ENCODE assay signal across 12 mouse cellular contexts in the genomic region with DNA sequence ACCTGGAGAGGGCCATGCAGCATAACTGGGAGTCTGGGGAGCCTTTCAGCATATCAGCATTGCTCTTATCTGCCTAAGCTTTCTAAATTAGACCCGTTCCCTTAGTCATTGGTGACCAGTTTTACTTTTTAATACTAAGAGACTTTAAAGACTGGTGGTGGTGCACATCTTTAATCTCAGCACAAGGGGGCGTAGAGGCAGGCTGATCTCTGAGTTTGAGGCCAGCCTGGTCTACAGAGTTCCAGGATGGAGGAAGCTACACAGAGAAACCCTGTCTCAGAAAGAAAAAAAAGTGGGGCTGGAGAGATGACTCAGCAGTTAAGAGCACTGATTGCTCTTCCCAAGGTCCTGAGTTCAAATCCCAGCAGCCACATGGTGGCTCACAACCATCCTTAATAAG. TPM values are rescaled to one million over a fixed set of nuclear protein-coding genes. Genes with fewer than 3 reads are reported as not detected.
DNase-seq lines count a peak whose midpoint lies in the region; ATAC-seq and TF ChIP-seq lines count a peak whose summit lies in the region.
"Had no signal": no experiment of that assay in that cellular context is flagged by ENCODE, and none has a peak within 500 bp of the region (broad histone marks: within the 10 kb centered on the region; RNA-seq: fewer than 3 reads in every experiment).

No protein-coding gene starts in this region.

- no peaks in the 10 kb centered on the region; the same call in 1 of the 2 replicates for H3K36me3 ChIP-seq in intestine, postnatal 0 days (ENCODE audit: control insufficient read depth, insufficient read depth)
- no peaks in the 10 kb centered on the region; the same call in 1 of the 2 replicates for H3K36me3 ChIP-seq in intestine, embryonic 16.5 days (ENCODE audit: control insufficient read depth, insufficient read depth, low read length)
- H3K36me3 ChIP-seq in MEL (ENCODE audit: control insufficient read depth in 1 of 2, insufficient read depth in 2 of 2, low read length in 2 of 2) = peaks cover 8 to 66% of the 10 kb centered on the region in 2 experiments
- H3K36me3 ChIP-seq in liver, embryonic 13.5 days = peaks cover 21% of the 10 kb centered on the region

- H3K4me3 ChIP-seq in intestine, postnatal 0 days (ENCODE audit: low read depth, low read length) = no peak overlapping the region
- H3K4me3 ChIP-seq in intestine, embryonic 16.5 days (ENCODE audit: low read length) = no peak overlapping the region
- no peak overlapping the region for H3K4me3 ChIP-seq in MEL (ENCODE audit: control insufficient read depth in 1 of 2, insufficient read depth in 1 of 2, low read depth in 2 of 2, low read length in 2 of 2)
- H3K4me3 ChIP-seq in liver, embryonic 13.5 days (replicated peaks) = peak overlapping the region; percentile 90; the same call in 1 of the 2 replicates
- H3K4me3 ChIP-seq: midbrain, embryonic 12.5 days had no signal

- TF ChIP-seq CTCF in intestine, postnatal 0 days (IDR thresholded peaks at IDR 0.05; ENCODE audit: low read depth) = peak; percentile 52
- peak; percentile 41 to 60 (median 44) for TF ChIP-seq CTCF in MEL (IDR thresholded peaks at IDR 0.05 in 2 of 3, conservative IDR thresholded peaks at IDR 0.05 in 1 of 3; ENCODE audit: control insufficient read depth in 1 of 3, insufficient read depth in 1 of 3, low read depth in 2 of 3, low read length in 3 of 3, poor library complexity in 1 of 3, severe bottlenecking in 1 of 3)

- H3K9me3 ChIP-seq in intestine, postnatal 0 days (ENCODE audit: control insufficient read depth) = no peaks in the 10 kb centered on the region
- no peaks in the 10 kb centered on the region for H3K9me3 ChIP-seq in intestine, embryonic 16.5 days (ENCODE audit: control insufficient read depth, low read length)
- no peaks in the 10 kb centered on the region for H3K9me3 ChIP-seq in MEL (replicated peaks; ENCODE audit: insufficient read depth, low read length)
- no peaks in the 10 kb centered on the region for H3K9me3 ChIP-seq in liver, embryonic 13.5 days (replicated peaks)
- H3K9me3 ChIP-seq: midbrain, embryonic 12.5 days had no signal

- peak; percentile 40 for DNase-seq in CD4-positive helper T cell, adult 2 months (ENCODE audit: low read depth, low spot score)
- DNase-seq in MEL (ENCODE audit: low read depth, low spot score) = peak; percentile 79
- DNase-seq in liver, embryonic 13.5 days = no peak
- no peak for DNase-seq in urinary bladder, postnatal 10 days (ENCODE audit: low spot score)
- DNase-seq in yolk sac, embryonic 10.5 days (ENCODE audit: low spot score) = no peak
- DNase-seq: adrenal gland, postnatal 14 days; cerebellum, postnatal 10 days; kidney, postnatal 10 days had no signal

- H3K9ac ChIP-seq in intestine, postnatal 0 days (ENCODE audit: low read depth, low read length) = no peak overlapping the region
- no peak overlapping the region for H3K9ac ChIP-seq in intestine, embryonic 16.5 days (ENCODE audit: low read depth, low read length)
- H3K9ac ChIP-seq in MEL (ENCODE audit: control insufficient read depth, low read depth, low read length, poor library complexity, severe bottlenecking) = no peak overlapping the region
- 0 out of 2 replicates have a peak overlapping the region, but pooled peaks have one; percentile 93 for H3K9ac ChIP-seq in liver, embryonic 13.5 days
- H3K9ac ChIP-seq: midbrain, embryonic 12.5 days had no signal

- TF ChIP-seq POLR2A in MEL (IDR thresholded peaks at IDR 0.05; ENCODE audit: control insufficient read depth in 1 of 2, insufficient read depth in 1 of 2, low read depth in 1 of 2, low read length in 2 of 2, poor library complexity in 1 of 2) = no peak

- H3K27me3 ChIP-seq in intestine, postnatal 0 days (replicated peaks; ENCODE audit: control insufficient read depth, insufficient read depth, low read length) = no peaks in the 10 kb centered on the region
- H3K27me3 ChIP-seq in intestine, embryonic 16.5 days (replicated peaks; ENCODE audit: control insufficient read depth, insufficient read depth, low read length) = no peaks in the 10 kb centered on the region
- no peaks in the 10 kb centered on the region for H3K27me3 ChIP-seq in MEL (ENCODE audit: control insufficient read depth in 1 of 2, insufficient read depth in 2 of 2, low read length in 2 of 2)
- no peaks in the 10 kb centered on the region for H3K27me3 ChIP-seq in liver, embryonic 13.5 days
- H3K27me3 ChIP-seq: midbrain, embryonic 12.5 days had no signal

- 63% methylated on average over 2 of the region's 2 CpGs for WGBS in intestine, postnatal 0 days
- 72% methylated on average over 2 of the region's 2 CpGs for WGBS in intestine, embryonic 16.5 days
- WGBS in liver, embryonic 13.5 days (ENCODE audit: insufficient replicate concordance) = 30% methylated on average over 2 of the region's 2 CpGs

- peak; percentile 6 to 23; a peak in 1 of 4 replicates for TF ChIP-seq EP300 in MEL (IDR thresholded peaks at IDR 0.05; ENCODE audit: low read depth in 1 of 2, low read length in 2 of 2)

- ATAC-seq in intestine, postnatal 0 days = no peak
- ATAC-seq in intestine, embryonic 16.5 days = no peak
- ATAC-seq in liver, embryonic 13.5 days (ENCODE audit: low read depth) = no peak
- ATAC-seq in monocyte, adult 5-6 weeks (replicated peaks; ENCODE audit: insufficient number of reproducible peaks, low FRiP score, low TSS enrichment, poor library complexity, severe bottlenecking) = no peak

- peaks cover 60% of the 10 kb centered on the region for H3K79me2 ChIP-seq in MEL (ENCODE audit: control insufficient read depth, insufficient read depth, low read length, poor library complexity)

- peaks cover 3% of the 10 kb centered on the region; the same call in 1 of the 2 replicates for H3K4me1 ChIP-seq in intestine, postnatal 0 days (replicated peaks; ENCODE audit: control insufficient read depth, insufficient read depth, low read length)
- peaks cover 33% of the 10 kb centered on the region for H3K4me1 ChIP-seq in intestine, embryonic 16.5 days (ENCODE audit: control insufficient read depth, insufficient read depth, low read length)
- H3K4me1 ChIP-seq in MEL (ENCODE audit: control insufficient read depth in 1 of 2, insufficient read depth in 2 of 2, low read length in 2 of 2) = peaks cover 34 to 43% of the 10 kb centered on the region in 2 experiments
- H3K4me1 ChIP-seq in liver, embryonic 13.5 days (replicated peaks) = peaks cover 90% of the 10 kb centered on the region

- no peak; the same call in 1 of the 2 replicates for TF ChIP-seq RAD21 in MEL (IDR thresholded peaks at IDR 0.05; ENCODE audit: low read depth, low read length)

- H3K27ac ChIP-seq in intestine, postnatal 0 days (ENCODE audit: low read depth, low read length) = no peak overlapping the region
- no peak overlapping the region for H3K27ac ChIP-seq in intestine, embryonic 16.5 days (ENCODE audit: low read length)
- peak overlapping the region; percentile 55 for H3K27ac ChIP-seq in MEL (ENCODE audit: control insufficient read depth, low read depth, low read length)
- H3K27ac ChIP-seq in liver, embryonic 13.5 days = peak overlapping the region; percentile 98
- H3K27ac ChIP-seq: midbrain, embryonic 12.5 days had no signal

- H3K4me2 ChIP-seq in intestine, postnatal 0 days (replicated peaks; ENCODE audit: low read depth) = no peak overlapping the region
- H3K4me2 ChIP-seq in intestine, embryonic 16.5 days (ENCODE audit: low read depth, low read length) = no peak overlapping the region
- H3K4me2 ChIP-seq in liver, embryonic 13.5 days = peak overlapping the region; percentile 87
- H3K4me2 ChIP-seq: midbrain, embryonic 12.5 days had no signal

RNA-seq across cellular contexts. Expression of gene Cs, which starts 2.7 kb away (rescaled TPM):
- polyA plus RNA-seq in intestine, postnatal 0 days (2015; fragmentation: Nextera tagmentation; extraction: Ambion mirVana) = 248 and 266 TPM in 2 replicates
- 334 and 347 TPM in 2 replicates for polyA plus RNA-seq in intestine, embryonic 16.5 days (2015; fragmentation: Nextera tagmentation; extraction: Ambion mirVana)
- 161 and 187 TPM in 2 replicates for total RNA-seq in MEL (2012; rRNA removed)
- polyA plus RNA-seq in MEL (2012; ENCODE audit: insufficient read depth in 1 of 2, insufficient read length in 2 of 2, low read depth in 1 of 2, low replicate concordance in 2 of 2, missing spikeins in 1 of 2) = 100 to 1,000 TPM; 133 to 256 TPM
- polyA plus RNA-seq in liver, embryonic 13.5 days (2015; fragmentation: Nextera tagmentation; extraction: Ambion mirVana) = 149 and 170 TPM in 2 replicates
- 72.5 to 84.0 TPM (median 77.3 TPM) in 3 replicates for total RNA-seq in monocyte, adult 5-6 weeks (2017)

RNA-seq across cellular contexts. Expression of gene Cnpy2, which starts 18.0 kb away (rescaled TPM):
- polyA plus RNA-seq in intestine, postnatal 0 days (2015; fragmentation: Nextera tagmentation; extraction: Ambion mirVana) = 254 and 273 TPM in 2 replicates
- polyA plus RNA-seq in intestine, embryonic 16.5 days (2015; fragmentation: Nextera tagmentation; extraction: Ambion mirVana) = 295 and 297 TPM in 2 replicates
- total RNA-seq in MEL (2012; rRNA removed) = 92.4 and 98.1 TPM in 2 replicates
- 100 to 1,000 TPM in 1 of 2 experiments, not detected in 1; 107 TPM for polyA plus RNA-seq in MEL (2012; ENCODE audit: insufficient read depth in 1 of 2, insufficient read length in 2 of 2, low read depth in 1 of 2, low replicate concordance in 2 of 2, missing spikeins in 1 of 2)
- 99.7 and 105 TPM in 2 replicates for polyA plus RNA-seq in liver, embryonic 13.5 days (2015; fragmentation: Nextera tagmentation; extraction: Ambion mirVana)
- total RNA-seq in monocyte, adult 5-6 weeks (2017) = 31.0 to 45.3 TPM (median 42.6 TPM) in 3 replicates

RNA-seq across cellular contexts. Expression of gene Coq10a, which starts 28.5 kb away (rescaled TPM):
- polyA plus RNA-seq in intestine, postnatal 0 days (2015; fragmentation: Nextera tagmentation; extraction: Ambion mirVana) = 21.1 and 22.3 TPM in 2 replicates
- 2.5 and 3.3 TPM in 2 replicates for polyA plus RNA-seq in intestine, embryonic 16.5 days (2015; fragmentation: Nextera tagmentation; extraction: Ambion mirVana)
- 6.8 and 7.7 TPM in 2 replicates for total RNA-seq in MEL (2012; rRNA removed)
- polyA plus RNA-seq in MEL (2012; ENCODE audit: insufficient read depth in 1 of 2, insufficient read length in 2 of 2, low read depth in 1 of 2, low replicate concordance in 2 of 2, missing spikeins in 1 of 2) = 10 to 100 TPM in 1 of 2 experiments, not detected in 1; 14.1 TPM
- polyA plus RNA-seq in liver, embryonic 13.5 days (2015; fragmentation: Nextera tagmentation; extraction: Ambion mirVana) = 4.6 and 4.8 TPM in 2 replicates
- total RNA-seq in monocyte, adult 5-6 weeks (2017) = 18.2 to 21.9 TPM (median 19.4 TPM) in 3 replicates

RNA-seq across cellular contexts. Expression of gene Ankrd52, which starts 36.7 kb away (rescaled TPM):
- polyA plus RNA-seq in intestine, postnatal 0 days (2015; fragmentation: Nextera tagmentation; extraction: Ambion mirVana) = 4.0 and 4.9 TPM in 2 replicates
- 6.7 and 7.2 TPM in 2 replicates for polyA plus RNA-seq in intestine, embryonic 16.5 days (2015; fragmentation: Nextera tagmentation; extraction: Ambion mirVana)
- 9.5 and 10.0 TPM in 2 replicates for total RNA-seq in MEL (2012; rRNA removed)
- 10 to 100 TPM in 1 of 2 experiments, not detected in 1; 39.9 TPM for polyA plus RNA-seq in MEL (2012; ENCODE audit: insufficient read depth in 1 of 2, insufficient read length in 2 of 2, low read depth in 1 of 2, low replicate concordance in 2 of 2, missing spikeins in 1 of 2)
- polyA plus RNA-seq in liver, embryonic 13.5 days (2015; fragmentation: Nextera tagmentation; extraction: Ambion mirVana) = 5.0 and 5.1 TPM in 2 replicates
- total RNA-seq in monocyte, adult 5-6 weeks (2017) = 6.5 to 18.2 TPM (median 8.3 TPM) in 3 replicates

RNA-seq across cellular contexts. Expression of gene Pan2, which starts 37.1 kb away (rescaled TPM):
- 11.5 and 14.0 TPM in 2 replicates for polyA plus RNA-seq in intestine, postnatal 0 days (2015; fragmentation: Nextera tagmentation; extraction: Ambion mirVana)
- 24.7 and 25.5 TPM in 2 replicates for polyA plus RNA-seq in intestine, embryonic 16.5 days (2015; fragmentation: Nextera tagmentation; extraction: Ambion mirVana)
- 6.8 and 7.9 TPM in 2 replicates for total RNA-seq in MEL (2012; rRNA removed)
- 10 to 100 TPM in 1 of 2 experiments, not detected in 1; 28.6 TPM for polyA plus RNA-seq in MEL (2012; ENCODE audit: insufficient read depth in 1 of 2, insufficient read length in 2 of 2, low read depth in 1 of 2, low replicate concordance in 2 of 2, missing spikeins in 1 of 2)
- polyA plus RNA-seq in liver, embryonic 13.5 days (2015; fragmentation: Nextera tagmentation; extraction: Ambion mirVana) = 11.8 and 14.4 TPM in 2 replicates
- total RNA-seq in monocyte, adult 5-6 weeks (2017) = 12.1 to 21.8 TPM (median 14.6 TPM) in 3 replicates

Comparison
In these comparisons a context has a peak if more than half of its experiments do, and no peak if none do; other contexts are left out.
1. H3K27ac ChIP-seq: peak in MEL (single experiment) and liver, embryonic 13.5 days (single experiment); none in intestine, postnatal 0 days (single experiment) and intestine, embryonic 16.5 days (single experiment).
2. DNase-seq: peak in CD4-positive helper T cell, adult 2 months (single experiment) and MEL (single experiment); none in liver, embryonic 13.5 days (single experiment), urinary bladder, postnatal 10 days (single experiment) and yolk sac, embryonic 10.5 days (single experiment).